8 mouse cellular contexts compared by ENCODE assay signal in the genomic region with DNA sequence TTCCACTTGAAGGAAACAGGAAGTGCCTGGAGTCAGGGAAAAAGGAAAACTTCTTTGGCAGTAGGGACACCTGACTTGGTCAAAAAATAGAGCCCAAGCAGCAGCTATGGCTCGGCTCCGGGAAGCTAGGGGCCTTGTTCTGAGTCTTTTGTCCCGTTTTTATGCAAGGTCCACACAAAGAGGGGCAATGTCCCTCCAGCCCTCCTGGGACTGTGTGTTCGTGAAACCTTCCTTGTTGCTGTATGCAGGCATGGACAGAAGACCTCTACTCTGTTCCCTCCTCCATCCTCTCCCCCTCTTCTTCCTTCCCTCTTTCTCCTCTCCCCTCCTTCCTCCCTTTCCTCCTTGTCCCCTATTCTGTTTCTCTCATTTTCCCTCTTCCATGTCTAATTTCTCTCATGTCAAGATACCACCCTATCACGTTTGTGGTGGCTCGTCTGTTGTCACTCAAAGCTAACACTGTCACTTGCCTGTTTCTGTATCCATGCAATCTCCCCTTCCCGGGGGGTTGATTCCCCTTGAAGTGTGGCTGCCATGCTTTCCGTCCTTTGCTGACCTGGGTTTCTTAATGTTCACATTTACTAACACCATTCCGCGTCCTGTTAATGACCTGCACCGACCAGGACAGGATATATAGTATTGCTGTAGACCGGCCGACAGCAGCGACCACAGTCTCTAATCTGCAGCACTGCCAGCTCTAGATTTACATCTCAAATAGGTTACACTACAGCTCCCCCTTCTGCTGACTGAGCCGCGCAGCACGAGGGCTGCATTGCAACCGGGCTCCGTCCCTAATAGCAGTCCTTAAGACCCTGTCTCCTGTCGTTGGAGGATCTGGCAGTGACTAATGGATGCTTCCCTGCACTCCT.
DNase-seq lines count a peak whose midpoint lies in the region; ATAC-seq and TF ChIP-seq lines count a peak whose summit lies in the region.

No protein-coding gene starts in this region.

- H3K27me3 ChIP-seq in embryonic facial prominence, embryonic 15.5 days: no peaks in the 10 kb centered on the region
- H3K27me3 ChIP-seq in heart, embryonic 13.5 days (replicated peaks): no peaks in the 10 kb centered on the region
- peaks cover 19% of the 10 kb centered on the region; the same call in 1 of the 2 replicates for H3K27me3 ChIP-seq in midbrain, embryonic 15.5 days (replicated peaks)
- no peaks in the 10 kb centered on the region for H3K27me3 ChIP-seq in stomach, postnatal 0 days (ENCODE audit: control insufficient read depth, insufficient read depth, low read length)

- peaks cover 24% of the 10 kb centered on the region for H3K4me1 ChIP-seq in embryonic facial prominence, embryonic 15.5 days
- H3K4me1 ChIP-seq in heart, embryonic 13.5 days: peaks cover 25% of the 10 kb centered on the region
- peaks cover 19% of the 10 kb centered on the region for H3K4me1 ChIP-seq in midbrain, embryonic 15.5 days
- H3K4me1 ChIP-seq in stomach, postnatal 0 days (replicated peaks; ENCODE audit: control insufficient read depth, insufficient read depth): peaks cover 4% of the 10 kb centered on the region; the same call in 1 of the 2 replicates

- peak; percentile 34 for DNase-seq in 3T3-L1 (ENCODE audit: low read depth, low spot score)
- peak; percentile 73 for DNase-seq in adrenal gland, postnatal 10 days
- peak; percentile 86 for DNase-seq in kidney, postnatal 10 days
- DNase-seq in liver: peak; percentile 59
- DNase-seq in stomach, postnatal 0 days (ENCODE audit: low spot score): peak; percentile 68

- 3% methylated on average over 20 of the region's 20 CpGs for WGBS in embryonic facial prominence, embryonic 15.5 days
- WGBS in heart, embryonic 13.5 days: 2% methylated on average over 20 of the region's 20 CpGs
- 0% methylated on average over 20 of the region's 20 CpGs for WGBS in midbrain, embryonic 15.5 days
- 8% methylated on average over 20 of the region's 20 CpGs for WGBS in stomach, postnatal 0 days

- H3K27ac ChIP-seq in embryonic facial prominence, embryonic 15.5 days (replicated peaks): peak overlapping the region; percentile 55; the same call in 1 of the 2 replicates
- peak overlapping the region; percentile 42; the same call in 1 of the 2 replicates for H3K27ac ChIP-seq in heart, embryonic 13.5 days (replicated peaks)
- no peak overlapping the region for H3K27ac ChIP-seq in midbrain, embryonic 15.5 days
- H3K27ac ChIP-seq in stomach, postnatal 0 days (replicated peaks): peak overlapping the region; percentile 41; the same call in 1 of the 2 replicates

- peak overlapping the region; percentile 49 for H3K4me2 ChIP-seq in embryonic facial prominence, embryonic 15.5 days (replicated peaks)
- H3K4me2 ChIP-seq in heart, embryonic 13.5 days: peak overlapping the region; percentile 74
- peak overlapping the region; percentile 50 for H3K4me2 ChIP-seq in midbrain, embryonic 15.5 days
- peak overlapping the region; percentile 44 for H3K4me2 ChIP-seq in stomach, postnatal 0 days (replicated peaks; ENCODE audit: low read depth)

- no peak for TF ChIP-seq EP300 in stomach, postnatal 0 days (optimal IDR thresholded peaks at IDR 0.05)

- peak overlapping the region; percentile 27 for H3K4me3 ChIP-seq in embryonic facial prominence, embryonic 15.5 days (replicated peaks)
- H3K4me3 ChIP-seq in heart, embryonic 13.5 days: peak overlapping the region; percentile 42
- H3K4me3 ChIP-seq in midbrain, embryonic 15.5 days: peak overlapping the region; percentile 25
- no peak overlapping the region for H3K4me3 ChIP-seq in stomach, postnatal 0 days (ENCODE audit: low read depth, low read length)

- peak; percentile 84; the same call in 1 of the 2 replicates for ATAC-seq in embryonic facial prominence, embryonic 15.5 days (ENCODE audit: insufficient number of reproducible peaks, low FRiP score, low TSS enrichment, low read depth)
- peak; percentile 37; the same call in 1 of the 2 replicates for ATAC-seq in heart, embryonic 13.5 days (ENCODE audit: extremely low read depth, insufficient number of reproducible peaks, low FRiP score, low TSS enrichment)
- peak; percentile 90 for ATAC-seq in midbrain, embryonic 15.5 days (replicated peaks)
- ATAC-seq in stomach, postnatal 0 days (ENCODE audit: low FRiP score, low TSS enrichment): peak; percentile 85

- H3K9me3 ChIP-seq in embryonic facial prominence, embryonic 15.5 days (replicated peaks): no peaks in the 10 kb centered on the region
- no peaks in the 10 kb centered on the region for H3K9me3 ChIP-seq in heart, embryonic 13.5 days
- H3K9me3 ChIP-seq in midbrain, embryonic 15.5 days: no peaks in the 10 kb centered on the region
- no peaks in the 10 kb centered on the region for H3K9me3 ChIP-seq in stomach, postnatal 0 days (ENCODE audit: control insufficient read depth, low read length)

- H3K36me3 ChIP-seq in embryonic facial prominence, embryonic 15.5 days: no peaks in the 10 kb centered on the region
- no peaks in the 10 kb centered on the region for H3K36me3 ChIP-seq in heart, embryonic 13.5 days
- no peaks in the 10 kb centered on the region for H3K36me3 ChIP-seq in midbrain, embryonic 15.5 days (replicated peaks)
- H3K36me3 ChIP-seq in stomach, postnatal 0 days (ENCODE audit: control insufficient read depth, insufficient read depth, low read length): no peaks in the 10 kb centered on the region

- TF ChIP-seq CTCF in stomach, postnatal 0 days (IDR thresholded peaks at IDR 0.05; ENCODE audit: low read depth): peak; percentile 88

- no peak overlapping the region for H3K9ac ChIP-seq in embryonic facial prominence, embryonic 15.5 days
- H3K9ac ChIP-seq in heart, embryonic 13.5 days: peak overlapping the region; percentile 50; the same call in 1 of the 2 replicates
- peak overlapping the region; percentile 30; the same call in 1 of the 2 replicates for H3K9ac ChIP-seq in midbrain, embryonic 15.5 days
- 0 out of 2 replicates have a peak overlapping the region, but pooled peaks have one; percentile 27 for H3K9ac ChIP-seq in stomach, postnatal 0 days (ENCODE audit: low read length)

Comparison
In these comparisons a context has a peak if more than half of its experiments do, and no peak if none do; other contexts are left out.
1. DNase-seq: peak in every context shown above with its lines; median percentile 86 in kidney, postnatal 10 days; 73 in adrenal gland, postnatal 10 days; 68 in stomach, postnatal 0 days; 59 in liver; 34 in 3T3-L1.
2. ATAC-seq: peak in every context shown above with its lines; median percentile 90 in midbrain, embryonic 15.5 days; 85 in stomach, postnatal 0 days; 84 in embryonic facial prominence, embryonic 15.5 days; 37 in heart, embryonic 13.5 days.